Mouse (Mus musculus): ENCODE measurements around the gene Hist1h2af. TPM values are rescaled to one million over a fixed set of nuclear protein-coding genes. Genes with fewer than 3 reads are reported as not detected.
"Not testable (repeated sequence)": the region's sequence is repeated elsewhere in the genome, so short reads cannot be mapped to it uniquely, and the experiment has no call there.

Gene Hist1h2af
- total and polyA plus RNA-seq, 3 experiments = 530 to 1,681 (median 1,417) TPM

- TF ChIP-seq POLR2AphosphoS5 (IDR thresholded peaks at IDR 0.05; ENCODE audit: insufficient replicate concordance, low read depth, low read length) = peak; percentile 93; the same call in 1 of the 2 replicates
- not testable (repeated sequence) for H3K27me3 ChIP-seq (ENCODE audit: insufficient read depth, low read length); H3K9me3 ChIP-seq (replicated peaks); ATAC-seq (ENCODE audit: extremely low read depth, insufficient number of reproducible peaks, low FRiP score, poor library complexity, severe bottlenecking); H3K36me3 ChIP-seq (replicated peaks); DNase-seq (ENCODE audit: low spot score)
- H3K4me3 ChIP-seq (ENCODE audit: low read depth, low read length) = peak overlapping the region; percentile 69
- peaks cover 26% of the 10 kb centered on the region for H3K4me1 ChIP-seq (ENCODE audit: insufficient read depth, low read depth, low read length)
These were observed 42.2 kb downstream of the Hist1h2af start for GRCm38 (mm10) chr13:23575864-23576313.

GRCm38 (mm10) chr13:23576351-23576881, 42.7 kb downstream of the Hist1h2af start:
- DNase-seq (ENCODE audit: low spot score) = no peak
- H3K4me1 ChIP-seq (ENCODE audit: insufficient read depth, low read depth, low read length) = peaks cover 28% of the 10 kb centered on the region

GRCm38 (mm10) chr13:23576906-23577639, 43.4 kb downstream of the Hist1h2af start:
- H3K27me3 ChIP-seq (ENCODE audit: insufficient read depth, low read length) = no peaks in the 10 kb centered on the region
- DNase-seq (ENCODE audit: low spot score) = no peak

More at GRCm38 (mm10) chr13:23576351-23576881, 42.7 kb downstream of the Hist1h2af start:
- Histone ChIP-seq H3K27me3 (ENCODE audit: insufficient read depth, low read length) (no peaks in the 10 kb centered on the region), H3K36me3 (replicated peaks) (no peaks in the 10 kb centered on the region), H3K4me3 (ENCODE audit: low read depth, low read length) (peak overlapping the region; percentile 69), H3K9me3 (replicated peaks) (no peaks in the 10 kb centered on the region)
- no peak for ATAC-seq (ENCODE audit: extremely low read depth, insufficient number of reproducible peaks, low FRiP score, poor library complexity, severe bottlenecking)
- TF ChIP-seq TAL1 (conservative IDR thresholded peaks at IDR 0.05; ENCODE audit: low read depth, low read length) = no peak
- no peak for TF ChIP-seq GATA1 (IDR thresholded peaks at IDR 0.05; ENCODE audit: borderline replicate concordance, low read length)
- TF ChIP-seq POLR2AphosphoS5 (IDR thresholded peaks at IDR 0.05; ENCODE audit: insufficient replicate concordance, low read depth, low read length) = peak; percentile 98; the same call in 1 of the 2 replicates
- no peak for TF ChIP-seq CTCF (IDR thresholded peaks at IDR 0.05; ENCODE audit: low read depth, low read length)
- TF ChIP-seq GATA2 (IDR thresholded peaks at IDR 0.05; ENCODE audit: borderline replicate concordance, low read depth, low read length) = no peak

GRCm38 (mm10) chr13:23577835-23578234, 44.1 kb downstream of the Hist1h2af start:
- H3K4me1 ChIP-seq (ENCODE audit: insufficient read depth, low read depth, low read length) = peaks cover 39% of the 10 kb centered on the region
- DNase-seq (ENCODE audit: low spot score) (no peak), ATAC-seq (ENCODE audit: extremely low read depth, insufficient number of reproducible peaks, low FRiP score, poor library complexity, severe bottlenecking) (no peak)
- no peaks in the 10 kb centered on the region for H3K27me3 ChIP-seq (ENCODE audit: insufficient read depth, low read length)
- no peaks in the 10 kb centered on the region for H3K9me3 ChIP-seq (replicated peaks)
- no peak for TF ChIP-seq TAL1 (conservative IDR thresholded peaks at IDR 0.05; ENCODE audit: low read depth, low read length)
- TF ChIP-seq POLR2AphosphoS5 (IDR thresholded peaks at IDR 0.05; ENCODE audit: insufficient replicate concordance, low read depth, low read length) = no peak
- no peak for TF ChIP-seq CTCF (IDR thresholded peaks at IDR 0.05; ENCODE audit: low read depth, low read length)
- no peak for TF ChIP-seq GATA1 (IDR thresholded peaks at IDR 0.05; ENCODE audit: borderline replicate concordance, low read length)
- no peak for TF ChIP-seq GATA2 (IDR thresholded peaks at IDR 0.05; ENCODE audit: borderline replicate concordance, low read depth, low read length)
- H3K4me3 ChIP-seq (ENCODE audit: low read depth, low read length) = no peak overlapping the region
- no peaks in the 10 kb centered on the region for H3K36me3 ChIP-seq (replicated peaks)

More at GRCm38 (mm10) chr13:23576906-23577639, 43.4 kb downstream of the Hist1h2af start:
- H3K9me3 ChIP-seq (replicated peaks) = no peaks in the 10 kb centered on the region
- H3K4me3 ChIP-seq (ENCODE audit: low read depth, low read length) = peak overlapping the region; percentile 69; the same call in 1 of the 2 replicates
- no peak for ATAC-seq (ENCODE audit: extremely low read depth, insufficient number of reproducible peaks, low FRiP score, poor library complexity, severe bottlenecking)
- peaks cover 34% of the 10 kb centered on the region for H3K4me1 ChIP-seq (ENCODE audit: insufficient read depth, low read depth, low read length)
- no peaks in the 10 kb centered on the region for H3K36me3 ChIP-seq (replicated peaks)
- TF ChIP-seq POLR2AphosphoS5 (IDR thresholded peaks at IDR 0.05; ENCODE audit: insufficient replicate concordance, low read depth, low read length) = peak; percentile 87; the same call in 1 of the 2 replicates
- TF ChIP-seq GATA2 (IDR thresholded peaks at IDR 0.05; ENCODE audit: borderline replicate concordance, low read depth, low read length) = no peak
- TF ChIP-seq GATA1 (IDR thresholded peaks at IDR 0.05; ENCODE audit: borderline replicate concordance, low read length) = no peak
- no peak for TF ChIP-seq TAL1 (conservative IDR thresholded peaks at IDR 0.05; ENCODE audit: low read depth, low read length)
- no peak for TF ChIP-seq CTCF (IDR thresholded peaks at IDR 0.05; ENCODE audit: low read depth, low read length)

GRCm38 (mm10) chr13:23581408-23582218, 47.9 kb downstream of the Hist1h2af start, which contains the start of gene Hist1h4d:
Hist1h4d (plus strand) TSS chr13:23581598.
- Histone ChIP-seq H3K9me3 (replicated peaks) (no peaks in the 10 kb centered on the region), H3K4me3 (ENCODE audit: low read depth, low read length) (peak within 1 kb of the TSS; percentile 69), H3K4me1 (ENCODE audit: insufficient read depth, low read depth, low read length) (peaks cover 53% of the 10 kb centered on the region), H3K27me3 (ENCODE audit: insufficient read depth, low read length) (no peaks in the 10 kb centered on the region), H3K36me3 (replicated peaks) (no peaks in the 10 kb centered on the region)
- TF ChIP-seq CTCF (IDR thresholded peaks at IDR 0.05; ENCODE audit: low read depth, low read length) (no peak), POLR2AphosphoS5 (IDR thresholded peaks at IDR 0.05; ENCODE audit: insufficient replicate concordance, low read depth, low read length) (peak; percentile 99)
- ATAC-seq (ENCODE audit: extremely low read depth, insufficient number of reproducible peaks, low FRiP score, poor library complexity, severe bottlenecking) (peak; percentile 50), DNase-seq (ENCODE audit: low spot score) (peak; percentile 35)

Data from G1E (cell line).